Mouse (Mus musculus): ENCODE data around the gene Actbl2. TPM values are rescaled to one million over a fixed set of nuclear protein-coding genes. Genes with fewer than 3 reads are reported as not detected.

Gene Actbl2
- polyA plus RNA-seq, 1 experiment, result not detected

- no peak for TF ChIP-seq CEBPB (IDR thresholded peaks at IDR 0.05; ENCODE audit: insufficient read depth, poor library complexity, severe bottlenecking)
- TF ChIP-seq E2F4 (IDR thresholded peaks at IDR 0.05; ENCODE audit: insufficient read depth), result no peak
- TF ChIP-seq TCF12 (IDR thresholded peaks at IDR 0.05; ENCODE audit: insufficient read depth, poor library complexity, severe bottlenecking), result no peak
- TF ChIP-seq USF1 (IDR thresholded peaks at IDR 0.05; ENCODE audit: low read depth), result no peak
- TF ChIP-seq MYOG (IDR thresholded peaks at IDR 0.05; ENCODE audit: control insufficient read depth in 1 of 3, insufficient read depth in 1 of 3, insufficient read length in 2 of 3, low read depth in 2 of 3), result no peak
- H3K4me2 ChIP-seq (ENCODE audit: low read depth), result no peak overlapping the region
- H3K27me3 ChIP-seq (ENCODE audit: control insufficient read depth, insufficient read depth, insufficient read length), result no peaks in the 10 kb centered on the region
- H3K4me3 ChIP-seq, result no peak overlapping the region
- no peaks in the 10 kb centered on the region for H3K79me2 ChIP-seq (ENCODE audit: control insufficient read depth, insufficient read depth)
- no peaks in the 10 kb centered on the region for H3K36me3 ChIP-seq (ENCODE audit: control insufficient read depth, insufficient read depth)
- H3ac ChIP-seq (ENCODE audit: control insufficient read depth, insufficient read length), result no peak overlapping the region
These were observed 46.6 kb downstream of the Actbl2 start for GRCm38 (mm10) chr13:111301431-111301830.

- TF ChIP-seq USF1 (IDR thresholded peaks at IDR 0.05; ENCODE audit: low read depth), result no peak
- TF ChIP-seq TCF3 (IDR thresholded peaks at IDR 0.05; ENCODE audit: insufficient read length, low read depth), result no peak
- no peak for TF ChIP-seq MYOD1 (IDR thresholded peaks at IDR 0.05; ENCODE audit: control insufficient read depth in 1 of 3, insufficient read length in 2 of 3, low read depth in 2 of 3)
- TF ChIP-seq TCF12 (IDR thresholded peaks at IDR 0.05; ENCODE audit: insufficient read depth, poor library complexity, severe bottlenecking), result no peak
- Histone ChIP-seq H3ac (ENCODE audit: control insufficient read depth, insufficient read length) (no peak overlapping the region), H3K27me3 (ENCODE audit: control insufficient read depth, insufficient read depth, insufficient read length) (no peaks in the 10 kb centered on the region), H3K4me2 (ENCODE audit: low read depth) (no peak overlapping the region), H3K36me3 (ENCODE audit: control insufficient read depth, insufficient read depth) (no peaks in the 10 kb centered on the region), H3K4me3 (no peak overlapping the region), H3K79me2 (ENCODE audit: control insufficient read depth, insufficient read depth) (no peaks in the 10 kb centered on the region)
These were observed 49.4 kb downstream of the Actbl2 start for GRCm38 (mm10) chr13:111304194-111304593.

GRCm38 (mm10) chr13:111304736-111305135 lies 49.9 kb downstream of the Actbl2 start:
- Histone ChIP-seq H3K4me3 (no peak overlapping the region), H3K79me2 (ENCODE audit: control insufficient read depth, insufficient read depth) (no peaks in the 10 kb centered on the region), H3K36me3 (ENCODE audit: control insufficient read depth, insufficient read depth) (no peaks in the 10 kb centered on the region), H3ac (ENCODE audit: control insufficient read depth, insufficient read length) (no peak overlapping the region), H3K27me3 (ENCODE audit: control insufficient read depth, insufficient read depth, insufficient read length) (no peaks in the 10 kb centered on the region), H3K4me2 (ENCODE audit: low read depth) (no peak overlapping the region)
- TF ChIP-seq MYOD1 (IDR thresholded peaks at IDR 0.05; ENCODE audit: control insufficient read depth in 1 of 3, insufficient read length in 2 of 3, low read depth in 2 of 3), result no peak
- TF ChIP-seq TCF12 (IDR thresholded peaks at IDR 0.05; ENCODE audit: insufficient read depth, poor library complexity, severe bottlenecking), result no peak
- TF ChIP-seq MAX (IDR thresholded peaks at IDR 0.05; ENCODE audit: low read depth), result no peak
- no peak for TF ChIP-seq CEBPB (IDR thresholded peaks at IDR 0.05; ENCODE audit: insufficient read depth, poor library complexity, severe bottlenecking)
- no peak for TF ChIP-seq POLR2AphosphoS2 (IDR thresholded peaks at IDR 0.05; ENCODE audit: insufficient read length, low read depth)
- no peak for TF ChIP-seq E2F4 (IDR thresholded peaks at IDR 0.05; ENCODE audit: insufficient read depth)
- no peak for TF ChIP-seq POLR2A (IDR thresholded peaks at IDR 0.05; ENCODE audit: insufficient read length, low read depth)
- no peak for TF ChIP-seq USF1 (IDR thresholded peaks at IDR 0.05; ENCODE audit: low read depth)
- no peak for TF ChIP-seq TCF3 (IDR thresholded peaks at IDR 0.05; ENCODE audit: insufficient read length, low read depth)
- no peak for TF ChIP-seq SRF (IDR thresholded peaks at IDR 0.05; ENCODE audit: control insufficient read depth, insufficient read length, low read depth)
- TF ChIP-seq MYOG (IDR thresholded peaks at IDR 0.05; ENCODE audit: control insufficient read depth in 1 of 3, insufficient read depth in 1 of 3, insufficient read length in 2 of 3, low read depth in 2 of 3), result no peak

Other genes starting within 250 kb of the Actbl2 start
- 20.3 TPM for gene Gpbp1, start 235.1 kb downstream of the Actbl2 start, polyA plus RNA-seq (2012; fragmentation: generic; extraction: Trizol)